Mouse (Mus musculus): ENCODE measurements around the gene Oxct1.

Oxct1 gene

DNA sequence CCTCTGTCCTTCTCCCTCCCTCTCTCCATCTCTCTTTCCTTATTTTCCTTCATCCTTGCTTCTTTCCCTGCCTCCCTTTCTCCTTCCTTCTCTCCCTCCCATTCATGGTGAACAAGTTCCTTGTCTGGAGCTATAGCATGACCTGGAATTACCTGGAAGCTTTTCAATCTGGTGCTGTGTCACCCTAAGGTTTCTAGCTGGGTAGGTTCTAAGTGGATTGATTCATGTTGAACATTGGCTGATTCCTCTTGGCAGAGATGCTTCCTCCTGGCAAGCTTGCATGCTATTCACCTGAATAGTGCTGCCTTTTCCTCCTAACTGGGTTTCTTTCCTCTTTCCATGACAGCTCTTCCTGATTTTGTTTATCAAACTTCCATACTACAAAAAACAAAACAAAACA, 2.8 kb downstream of the Oxct1 start:
- no peak for DNase-seq (ENCODE audit: low read depth)

DNA sequence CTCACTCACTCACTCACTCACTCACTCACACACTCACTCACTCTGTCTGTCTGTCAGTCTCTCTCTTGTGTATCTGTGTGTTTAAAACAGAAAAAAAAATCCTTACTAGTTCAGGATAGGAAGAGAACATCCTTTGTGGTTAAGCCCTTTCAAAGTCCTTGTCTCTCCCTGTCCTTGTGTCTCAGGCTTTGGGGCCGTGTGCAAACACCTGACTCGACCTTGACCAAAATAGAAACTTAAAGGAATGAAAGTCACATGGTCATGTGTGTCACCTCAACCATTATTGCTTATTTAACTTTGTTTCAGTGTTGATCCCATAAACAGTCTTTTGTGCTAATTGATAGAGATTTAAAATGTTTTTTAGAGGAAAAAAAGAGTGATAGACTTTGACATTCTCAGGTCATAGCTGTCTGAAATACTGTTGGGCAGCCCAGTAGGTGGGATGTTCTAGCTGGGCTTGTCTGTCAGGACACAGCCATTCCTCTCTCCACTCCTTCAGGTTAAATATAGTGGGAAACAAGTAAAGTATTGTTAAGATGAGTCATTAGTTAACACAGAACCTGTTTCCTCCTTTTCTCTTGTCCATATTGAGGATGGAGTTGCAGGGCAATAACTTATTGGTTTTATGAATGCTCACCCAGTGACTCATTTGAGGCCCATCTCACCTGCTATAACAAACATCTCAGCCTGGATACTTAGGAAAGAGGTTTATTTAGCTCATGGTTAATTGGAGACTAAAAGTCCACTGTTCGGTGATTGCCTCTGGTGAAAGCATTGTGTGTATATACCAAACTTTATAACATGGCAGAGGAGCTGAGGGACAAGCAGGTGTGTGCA, 7.2 kb downstream of the Oxct1 start:
- DNase-seq (ENCODE audit: low read depth), result no peak

DNA sequence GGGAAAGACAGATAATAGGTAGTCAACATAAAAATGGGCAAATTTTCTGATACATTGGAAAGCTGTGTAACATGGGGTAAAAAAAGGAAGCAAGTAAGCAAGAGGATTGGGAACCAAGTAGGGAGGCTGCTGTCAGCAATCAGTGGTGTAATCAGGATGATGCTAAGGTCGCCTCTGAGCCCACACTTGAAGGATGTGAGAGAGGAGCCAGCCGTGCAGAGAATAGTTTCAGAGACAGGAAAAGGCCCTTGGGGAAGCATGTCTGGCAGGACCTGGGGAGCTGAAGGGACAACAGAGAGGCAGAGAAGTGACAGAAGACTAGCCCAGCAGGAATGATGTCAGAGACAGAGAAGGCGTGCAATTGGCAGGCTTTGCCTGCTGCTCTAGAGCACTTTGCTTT, 16.2 kb downstream of the Oxct1 start:
- DNase-seq (ENCODE audit: low read depth), result no peak

DNA sequence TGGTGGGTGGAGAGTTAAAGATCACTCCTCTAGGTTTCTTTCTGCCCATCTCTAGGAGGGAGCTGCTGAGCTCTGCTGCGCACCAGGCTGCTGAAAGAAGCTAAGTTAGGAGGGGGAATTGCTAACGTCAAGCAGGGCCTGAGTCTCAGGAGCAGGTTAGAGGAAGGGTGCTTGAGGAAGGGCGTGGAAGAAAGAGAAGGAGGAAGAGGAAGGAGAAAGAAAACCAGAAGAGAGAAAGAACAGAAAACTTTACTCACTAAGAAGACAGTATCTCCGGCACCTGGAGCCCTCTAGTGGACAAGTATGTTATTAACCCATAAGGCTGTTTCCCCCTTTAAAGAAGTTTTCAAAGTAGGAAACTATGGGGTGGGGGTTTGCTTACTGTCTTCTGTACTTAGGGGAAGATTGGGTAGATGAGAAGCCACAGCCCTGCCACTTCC, 16.9 kb downstream of the Oxct1 start:
- peak; percentile 31 for DNase-seq (ENCODE audit: low read depth)

DNA sequence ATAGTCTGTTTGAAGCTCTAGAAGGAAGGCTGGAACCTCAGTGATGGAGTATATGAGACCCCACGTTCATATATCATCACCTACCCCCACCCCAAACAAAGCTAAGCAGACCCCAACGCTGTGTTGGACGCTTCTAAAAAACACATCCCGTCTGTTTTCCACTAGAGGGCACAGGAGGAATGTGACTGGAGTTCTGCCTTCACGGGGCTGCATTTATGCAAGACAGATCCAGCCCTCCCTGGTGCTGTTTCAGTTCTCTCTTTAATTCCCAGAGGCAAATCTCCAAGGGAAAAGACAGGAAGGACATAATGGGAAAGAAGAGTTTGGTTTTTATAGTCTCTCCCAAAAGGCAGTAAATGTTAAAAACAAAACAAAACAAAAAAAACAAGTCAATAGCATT, 30.4 kb downstream of the Oxct1 start:
- no peak for DNase-seq (ENCODE audit: low read depth)

DNA sequence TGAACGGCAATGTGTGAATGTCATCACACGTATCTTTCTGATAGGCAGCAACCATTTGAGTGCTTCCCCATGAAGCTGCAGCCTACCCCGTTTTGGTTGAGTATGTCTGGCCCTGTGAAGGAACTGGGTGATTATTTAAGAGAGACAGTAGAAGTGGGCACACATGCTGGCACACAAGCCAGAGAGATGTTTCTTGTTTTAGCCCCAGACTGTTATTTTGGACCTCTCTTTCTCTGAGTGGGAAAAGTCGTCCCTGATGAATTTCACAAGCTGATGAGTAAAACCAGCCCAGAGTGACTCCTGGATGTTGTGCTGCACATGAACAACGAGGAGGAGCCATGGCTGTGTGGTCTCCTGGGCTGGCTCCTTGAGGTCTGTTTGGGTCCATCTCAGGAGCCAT, 37.4 kb downstream of the Oxct1 start:
- DNase-seq (ENCODE audit: low read depth), result no peak

DNA sequence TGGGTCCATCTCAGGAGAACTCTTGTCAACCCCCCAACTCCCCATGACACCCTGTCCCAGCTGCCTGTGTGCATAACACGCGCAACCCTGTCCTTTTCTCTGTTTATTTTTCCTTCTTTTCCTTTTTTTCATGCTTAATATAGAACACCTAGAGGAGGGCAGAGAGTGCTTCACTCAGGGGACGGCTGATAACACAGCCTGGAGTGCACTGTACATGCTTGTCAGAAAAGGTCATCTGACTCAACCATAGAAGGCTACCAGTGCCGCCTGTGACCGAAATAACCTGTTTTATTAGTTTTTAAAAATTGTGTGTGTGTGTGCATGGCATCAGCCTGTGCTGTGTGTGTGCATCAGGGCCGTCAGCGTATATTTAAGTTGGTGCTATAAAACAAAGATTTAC, 37.8 kb downstream of the Oxct1 start:
- no peak for DNase-seq (ENCODE audit: low read depth)

DNA sequence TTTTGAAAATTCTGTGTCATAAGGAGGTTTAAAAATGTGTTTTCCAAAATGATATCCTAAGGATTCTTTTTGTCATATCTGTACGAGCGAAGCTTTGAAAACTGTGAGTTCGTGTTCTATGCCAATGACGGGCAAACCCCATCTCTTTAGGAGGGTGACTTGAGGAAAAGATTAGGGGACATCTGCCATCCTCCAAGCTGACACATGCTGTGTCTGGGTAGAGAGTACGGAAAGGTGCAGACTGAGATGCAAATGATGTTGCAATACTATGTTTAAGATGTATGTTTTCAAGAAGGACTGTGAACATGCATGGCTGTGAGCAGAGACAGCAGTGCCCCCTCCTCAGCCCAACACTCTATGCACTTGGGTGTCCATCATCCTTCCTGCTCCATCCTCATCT, 38.5 kb downstream of the Oxct1 start:
- DNase-seq (ENCODE audit: low read depth), result no peak

DNA sequence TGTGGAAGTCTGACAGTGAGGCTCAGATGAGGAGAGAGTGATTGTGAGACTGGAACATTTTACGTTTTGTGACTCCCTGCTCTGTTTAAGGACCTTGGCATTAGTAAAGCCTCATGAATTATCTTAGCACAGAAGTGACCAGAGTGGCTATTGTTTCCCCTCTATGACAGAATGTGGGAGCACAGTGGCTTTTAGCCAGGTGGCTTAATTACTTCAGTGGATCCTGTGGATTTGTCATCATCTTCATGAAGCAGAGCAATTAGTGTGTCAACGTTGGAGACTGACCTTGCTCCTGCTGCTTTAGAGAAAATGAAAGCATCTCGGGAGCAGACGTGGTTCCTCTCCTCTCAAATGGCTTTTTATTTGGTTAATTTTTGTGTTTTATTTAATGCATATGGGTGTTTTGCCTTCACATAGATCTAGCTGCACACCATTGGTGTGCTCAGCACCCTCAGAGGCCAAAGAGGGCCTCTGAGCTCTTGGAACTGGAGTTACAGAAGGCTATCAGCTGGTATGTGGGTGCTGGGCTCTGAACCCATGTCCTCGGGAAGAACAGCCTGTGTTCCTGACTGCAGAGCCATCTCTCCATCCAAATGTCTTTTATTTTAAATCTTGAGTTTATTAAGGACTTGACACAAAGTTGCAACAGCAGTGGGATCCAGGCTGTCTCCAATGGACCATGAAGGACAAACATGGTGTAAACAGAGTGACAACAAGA, 41.2 kb downstream of the Oxct1 start:
- DNase-seq (ENCODE audit: low read depth), result no peak

DNA sequence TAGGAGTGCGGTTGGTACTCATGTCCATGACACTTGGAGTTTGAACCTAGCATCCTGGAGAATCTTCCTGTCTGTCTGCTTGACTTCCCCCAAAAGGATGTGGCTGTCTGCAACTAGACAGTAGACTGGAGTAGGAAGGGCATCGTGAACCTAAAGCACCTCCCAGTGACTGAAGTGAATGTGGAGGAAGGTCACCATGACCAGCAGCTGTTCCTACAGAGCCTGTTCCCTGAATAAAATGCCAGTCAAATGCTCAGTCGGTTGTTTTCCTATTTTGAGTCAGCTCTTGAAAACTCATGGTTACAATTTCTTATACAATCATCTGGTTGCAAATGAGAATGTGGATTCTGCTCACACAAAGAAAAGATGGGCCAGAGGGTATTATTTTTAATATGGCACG, 51.8 kb downstream of the Oxct1 start:
- DNase-seq (ENCODE audit: low read depth), result no peak

DNA sequence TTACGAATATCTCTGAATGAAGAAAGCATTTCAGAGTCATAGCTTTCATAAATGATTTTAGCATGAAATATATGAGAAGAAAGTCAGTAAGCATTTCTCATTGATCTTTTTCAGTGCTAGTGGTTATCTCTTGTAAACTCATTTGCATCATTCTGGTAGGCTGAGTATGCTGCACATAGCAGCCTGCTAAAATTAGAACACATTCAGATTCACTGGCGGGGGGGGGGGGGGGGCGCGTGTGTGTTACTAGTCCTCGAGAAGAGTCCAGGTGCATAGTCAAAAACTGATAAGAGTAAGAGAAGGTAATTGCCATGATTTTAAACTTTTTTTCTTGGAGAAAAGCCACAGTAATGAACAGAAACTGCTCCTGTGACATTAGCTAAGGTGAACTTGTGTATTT, 52.6 kb downstream of the Oxct1 start:
- no peak for DNase-seq (ENCODE audit: low read depth)

DNA sequence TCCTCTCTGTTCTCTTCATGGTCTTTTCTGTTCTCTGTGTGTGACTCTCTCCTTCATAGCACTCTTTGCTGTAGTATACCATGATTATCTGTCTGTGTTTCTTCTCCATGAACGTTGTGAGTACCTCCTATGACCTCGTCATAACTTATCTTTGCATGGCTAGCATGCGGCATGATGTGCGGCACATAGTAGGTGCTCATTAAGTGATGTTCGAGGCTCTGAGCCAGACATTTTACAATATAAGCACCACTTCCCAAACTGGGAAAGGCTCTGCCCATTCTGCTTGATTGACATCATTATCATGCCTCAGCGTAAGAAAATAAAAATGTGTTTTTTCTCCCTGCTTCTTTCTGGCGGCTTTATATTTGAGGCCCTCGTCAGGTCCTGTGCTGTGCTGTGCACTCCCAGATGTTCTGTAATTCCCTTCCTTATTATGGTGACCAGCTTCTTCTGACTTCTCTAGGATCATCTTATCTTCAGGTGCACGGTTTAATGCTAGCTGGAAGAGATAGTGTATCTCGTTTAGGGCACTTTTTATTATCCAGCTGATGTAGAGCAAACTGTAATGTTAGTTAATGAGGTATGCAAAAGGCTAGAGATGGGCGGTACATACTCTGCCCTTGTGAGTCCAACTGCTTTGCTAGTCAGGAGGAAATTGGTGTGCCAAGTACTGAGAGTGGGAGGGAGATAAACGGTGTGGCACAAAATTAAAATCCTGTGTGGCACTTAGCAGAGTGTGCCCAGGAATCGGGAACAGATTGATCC, 53.4 kb downstream of the Oxct1 start:
- DNase-seq (ENCODE audit: low read depth), result no peak

DNA sequence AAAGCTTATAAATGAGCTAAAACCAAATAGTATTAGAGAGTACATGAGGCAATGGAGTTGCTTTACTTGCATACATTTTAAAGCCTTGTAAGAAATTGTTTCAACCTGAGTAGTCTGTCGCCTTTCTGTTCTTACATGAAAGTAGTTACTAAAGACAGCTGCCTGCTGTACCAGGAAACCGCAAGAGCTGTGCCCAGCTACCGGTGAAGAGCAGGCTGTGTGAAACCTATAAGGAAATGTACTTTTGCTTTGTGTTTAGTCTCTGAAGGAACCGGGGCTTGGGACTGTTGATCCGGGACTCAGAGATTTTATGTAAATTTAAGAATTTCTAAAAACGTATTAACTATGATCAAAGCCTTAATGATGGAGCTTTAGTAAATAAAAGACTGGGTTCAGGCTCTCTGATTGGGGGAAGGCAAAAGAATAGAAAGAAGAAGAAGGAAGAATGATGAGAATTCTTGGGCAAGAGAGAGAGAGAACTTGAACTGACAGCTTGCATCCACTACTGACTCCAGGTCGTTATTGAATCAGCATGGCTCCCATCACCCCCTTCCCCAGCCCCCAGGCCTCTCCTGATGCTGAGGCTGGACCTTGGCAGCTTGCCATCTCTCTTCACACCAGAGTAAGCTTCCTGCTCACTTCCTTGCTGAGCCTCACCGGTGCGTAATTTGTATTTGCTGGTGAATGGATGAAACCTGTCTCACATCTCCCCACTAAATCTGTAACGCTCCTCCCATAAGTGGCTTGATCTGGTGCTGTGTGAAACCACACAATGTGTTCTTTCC, 59.6 kb downstream of the Oxct1 start:
- DNase-seq (ENCODE audit: low read depth), result no peak

DNA sequence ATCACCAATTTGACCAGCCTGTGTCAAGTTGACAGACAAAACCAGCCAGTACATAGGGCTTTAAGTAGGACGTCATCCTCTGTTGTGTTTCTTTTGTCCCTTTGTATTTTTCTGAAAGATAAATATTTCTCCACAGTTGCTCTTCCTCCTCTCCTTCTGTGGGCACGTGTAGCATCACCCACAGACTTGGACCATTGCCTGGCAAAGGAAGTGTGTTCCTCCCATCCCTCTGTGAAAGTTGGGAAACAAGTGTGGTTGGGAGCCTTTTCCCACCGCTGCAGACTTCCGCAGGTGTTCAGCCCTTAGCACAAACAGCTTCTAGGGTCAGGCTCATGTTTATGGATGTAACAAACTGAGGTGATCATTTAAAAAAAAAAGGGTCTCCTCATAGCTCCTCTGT, 61.3 kb downstream of the Oxct1 start:
- no peak for DNase-seq (ENCODE audit: low read depth)

DNA sequence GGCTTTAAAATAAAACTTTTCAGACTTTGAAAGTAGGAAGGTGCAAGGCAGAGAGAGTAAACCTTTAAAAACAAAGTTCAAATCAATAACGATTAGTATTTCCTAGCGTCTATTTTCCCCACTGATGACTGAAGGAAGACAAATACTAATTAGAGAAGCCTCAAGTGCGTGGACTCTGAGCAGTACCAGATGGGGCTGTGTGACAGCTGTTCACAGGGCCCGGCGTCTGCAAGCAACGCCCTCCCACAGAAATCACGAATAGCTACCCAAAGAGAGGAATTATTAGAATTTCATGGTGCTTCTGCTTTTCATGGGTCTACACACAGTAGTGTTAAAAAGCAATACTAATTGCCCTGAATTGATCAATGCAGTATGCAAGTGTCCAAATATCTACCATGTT, 61.7 kb downstream of the Oxct1 start:
- no peak for DNase-seq (ENCODE audit: low read depth)

DNA sequence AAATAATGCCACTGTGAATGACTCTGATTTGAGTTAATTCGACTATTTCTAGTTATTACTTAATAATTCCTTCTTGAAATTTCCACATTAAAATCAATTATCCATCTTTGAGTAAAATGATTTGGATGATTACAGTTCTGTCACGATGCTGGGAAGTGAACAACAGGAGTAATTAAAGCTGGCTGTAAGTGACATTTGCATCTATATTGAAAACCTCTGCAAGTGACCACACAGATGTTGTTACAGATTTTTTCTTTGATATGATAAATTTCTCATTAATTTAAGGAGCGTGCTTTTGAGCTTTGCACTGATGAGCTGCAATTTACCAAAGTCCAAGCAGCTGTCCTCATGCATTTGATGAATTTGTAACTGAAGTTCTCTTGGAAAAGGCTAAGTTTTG, 64.4 kb downstream of the Oxct1 start:
- no peak for DNase-seq (ENCODE audit: low read depth)

DNA sequence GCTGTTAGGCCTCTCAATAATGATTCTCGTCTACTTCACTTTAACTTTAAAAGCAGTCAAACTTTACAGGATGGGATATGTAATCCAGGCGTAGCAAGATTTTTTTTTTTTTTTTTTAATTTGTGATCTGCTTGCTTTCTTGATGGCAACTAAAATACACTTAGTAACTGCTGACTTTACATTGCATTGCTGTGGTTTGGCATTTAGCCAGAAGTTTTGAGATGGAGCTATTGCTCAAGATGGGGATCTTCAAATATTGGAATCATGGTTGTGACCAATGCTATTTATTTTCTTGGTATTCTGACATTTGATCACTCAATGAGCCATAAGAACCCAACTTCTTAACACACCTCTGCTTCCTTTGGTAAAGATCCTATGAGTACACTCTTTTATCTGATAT, 66.4 kb downstream of the Oxct1 start:
- no peak for DNase-seq (ENCODE audit: low read depth)

DNA sequence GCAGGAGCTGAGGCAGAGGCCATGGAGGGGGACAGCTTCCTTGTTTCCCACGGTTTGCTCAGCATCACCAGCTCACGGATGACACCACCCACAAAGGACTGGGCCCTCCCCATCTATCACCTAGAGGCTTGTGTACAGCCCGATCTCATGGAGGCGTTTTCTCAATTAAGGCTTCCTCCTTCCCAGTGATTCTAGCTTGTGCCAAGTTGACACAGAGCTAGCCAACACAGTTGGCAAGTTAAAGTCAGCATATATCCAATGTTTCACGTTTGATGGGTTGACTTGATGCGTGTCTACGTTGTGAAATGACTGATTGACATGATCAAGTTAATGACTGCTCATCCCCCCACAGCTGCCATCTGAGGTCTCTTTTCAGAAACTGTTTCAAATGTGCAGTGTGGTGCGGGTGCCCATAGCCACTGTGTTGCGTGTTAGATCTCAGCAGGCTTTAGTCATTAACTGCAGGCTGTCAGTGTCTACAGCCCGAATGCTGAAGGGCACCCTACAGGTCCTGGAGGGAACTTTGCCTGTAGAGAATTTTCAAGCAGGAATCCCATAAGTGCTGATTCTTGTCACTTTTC, 74.2 kb downstream of the Oxct1 start:
- no peak for DNase-seq (ENCODE audit: low read depth)

DNA sequence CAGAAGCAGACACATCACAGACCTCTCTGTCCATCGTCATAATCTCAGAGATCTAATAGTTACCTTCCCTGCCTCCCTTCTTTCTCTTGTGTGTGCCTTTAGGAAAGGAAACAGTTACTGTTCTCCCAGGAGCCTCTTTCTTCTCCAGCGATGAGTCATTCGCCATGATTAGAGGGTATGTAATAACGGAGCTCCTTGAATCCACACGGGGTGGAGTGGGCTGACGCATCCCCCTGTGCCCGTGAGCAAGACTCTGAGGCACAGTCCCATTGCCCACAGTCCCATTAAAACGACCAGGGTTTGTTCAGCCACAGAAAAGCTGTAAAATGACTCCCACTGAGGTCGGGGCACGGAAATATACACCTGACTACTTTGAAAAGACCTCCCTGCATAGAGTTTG, 74.8 kb downstream of the Oxct1 start:
- DNase-seq (ENCODE audit: low read depth), result no peak

DNA sequence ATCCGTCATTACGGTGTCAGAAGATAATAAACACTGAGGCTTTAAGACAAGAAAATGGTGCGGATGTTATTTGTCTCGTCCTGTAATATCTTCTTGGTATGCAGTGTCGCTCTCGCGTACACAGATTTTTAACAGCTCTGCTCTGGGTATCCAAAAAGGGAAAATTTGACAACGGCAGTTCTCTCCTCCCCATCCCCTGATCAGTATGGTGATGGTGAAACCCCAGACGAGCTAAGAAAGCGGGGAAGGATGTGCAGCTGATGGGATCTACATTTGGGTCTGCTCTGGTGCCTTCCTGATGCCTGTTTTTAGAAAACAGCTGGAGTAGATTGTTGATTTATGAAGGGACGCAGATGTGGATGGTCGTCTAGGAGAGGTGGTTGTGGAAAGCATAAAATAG, 78.1 kb downstream of the Oxct1 start:
- DNase-seq (ENCODE audit: low read depth), result no peak

DNA sequence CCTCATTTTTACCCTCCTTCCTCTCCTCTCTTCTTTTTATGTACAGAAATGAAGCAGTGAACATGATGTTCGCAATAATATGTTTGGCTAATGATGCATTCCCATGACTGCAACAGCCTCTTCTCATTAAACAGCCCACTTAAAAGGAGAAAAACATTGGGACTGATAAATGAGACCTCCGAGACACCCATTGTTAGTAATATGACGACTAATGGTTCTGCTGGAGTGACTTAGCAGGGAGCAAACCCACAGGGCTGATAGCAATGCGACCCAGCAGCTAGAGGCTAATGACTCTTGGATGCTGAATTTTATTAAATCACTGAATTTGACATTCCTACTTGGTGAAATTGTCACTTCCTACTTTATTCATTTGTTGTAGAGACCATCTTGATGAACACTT, 79.3 kb downstream of the Oxct1 start:
- no peak for DNase-seq (ENCODE audit: low read depth)

DNA sequence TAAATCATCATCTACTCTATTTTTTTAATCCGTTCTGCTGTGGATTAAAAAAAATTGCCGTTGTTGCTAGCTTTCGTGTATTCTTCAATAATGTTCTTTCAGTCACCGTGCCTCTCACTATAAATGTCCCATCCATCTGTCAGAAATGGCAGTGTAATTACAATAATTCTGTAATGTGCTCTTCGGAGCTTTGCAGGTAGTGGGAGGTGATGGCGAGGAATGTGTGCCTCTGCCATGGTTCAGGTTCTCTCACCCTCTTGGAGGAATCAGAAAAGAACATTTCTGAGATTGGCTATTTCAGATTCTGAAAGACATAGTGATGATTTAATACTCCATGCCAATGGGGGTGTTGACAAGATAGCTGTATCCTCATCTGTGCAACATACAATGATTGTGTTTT, 93.8 kb downstream of the Oxct1 start:
- no peak for DNase-seq (ENCODE audit: low read depth)

Measured in c-Kit-positive CD71-negative TER-119-negative erythroid progenitor cells, embryonic 14.5 days (primary cell).